Mouse (Mus musculus) C2C12 (cell line): ENCODE data around the gene Tmem131. TPM values are rescaled to one million over a fixed set of nuclear protein-coding genes. Genes with fewer than 3 reads are reported as not detected.

Experiments
- H3K27me3 ChIP-seq: one replicate; pipeline ENCODE4 v1.6.1; 2011; ENCODE audit not compliant: control insufficient read depth, insufficient read depth, insufficient read length
- H3K36me3 ChIP-seq: one replicate; pipeline ENCODE4 v1.6.1; 2011; ENCODE audit not compliant: control insufficient read depth, insufficient read depth
- H3K4me3 ChIP-seq: one replicate; pipeline ENCODE4 v1.5.1; 2011; ENCODE audit warnings: mild to moderate bottlenecking, control low read depth; ENCODE audit not compliant: poor library complexity, insufficient read depth, severe bottlenecking
- H3K79me2 ChIP-seq: one replicate; pipeline ENCODE4 v1.6.1; 2011; ENCODE audit not compliant: control insufficient read depth, insufficient read depth
- H3K79me3 ChIP-seq: one replicate; pipeline ENCODE4 v1.6.1; 2011; ENCODE audit warnings: low read depth, control low read depth
- H3ac ChIP-seq: one replicate; pipeline ENCODE3; 2011; ENCODE audit warnings: low read depth; ENCODE audit not compliant: control insufficient read depth, insufficient read length
- CEBPB ChIP-seq: IDR thresholded peaks from one replicate; pipeline ENCODE4 v1.6.1; 2011; ENCODE audit warnings: low read depth, mild to moderate bottlenecking, control low read depth, moderate library complexity
- CTCF ChIP-seq: IDR thresholded peaks from one replicate; pipeline ENCODE4 v1.5.1; 2011; ENCODE audit not compliant: control insufficient read depth, insufficient read depth, insufficient read length
- FOSL1 ChIP-seq: IDR thresholded peaks from one replicate; pipeline ENCODE4 v1.8.0; 2011; ENCODE audit warnings: mild to moderate bottlenecking, low read length; ENCODE audit not compliant: poor library complexity, insufficient read depth, severe bottlenecking
- MAX ChIP-seq: IDR thresholded peaks from one replicate; pipeline ENCODE4 v1.6.1; 2011; ENCODE audit warnings: mild to moderate bottlenecking, control low read depth
- MYOD1 ChIP-seq: IDR thresholded peaks from one replicate; pipeline ENCODE4 v1.6.1; 2011; ENCODE audit warnings: low read depth; ENCODE audit not compliant: control insufficient read depth, insufficient read length
- MYOG ChIP-seq: IDR thresholded peaks from one replicate; pipeline ENCODE4 v1.6.1; 2011; ENCODE audit not compliant: control insufficient read depth, insufficient read length; ENCODE audit errors: extremely low read depth
- USF1 ChIP-seq: IDR thresholded peaks from one replicate; pipeline ENCODE4 v1.6.1; 2011; ENCODE audit warnings: low read depth, mild to moderate bottlenecking, control low read depth, moderate library complexity
- polyA plus RNA-seq: library from polyadenylated mRNA; unstranded; fragments of >200 nt; fragmentation: generic; extraction: Trizol; gene quantifications from one replicate; pipeline ENCODE4 v1.2.1, GENCODE M21; 2012; ENCODE audit warnings: missing spikeins

Gene Tmem131
- polyA plus RNA-seq, 1 experiment = 12.9 TPM

GRCm38 (mm10) chr1:36924853-36925252 lies 18.6 kb downstream of the Tmem131 start:
- H3K79me2 ChIP-seq = peaks cover 99% of the 10 kb centered on the region

GRCm38 (mm10) chr1:36923911-36924310 lies 19.6 kb downstream of the Tmem131 start:
- no peak overlapping the region for H3ac ChIP-seq
- H3K4me3 ChIP-seq = no peak overlapping the region
- no peaks in the 10 kb centered on the region for H3K36me3 ChIP-seq
- TF ChIP-seq MYOD1 = no peak
- no peak for TF ChIP-seq FOSL1
- no peak for TF ChIP-seq MYOG
- no peak for TF ChIP-seq CTCF
- TF ChIP-seq USF1 = no peak
- TF ChIP-seq MAX = no peak
- TF ChIP-seq CEBPB = no peak
- H3K27me3 ChIP-seq = no peaks in the 10 kb centered on the region
- H3K79me2 ChIP-seq = peaks cover 99% of the 10 kb centered on the region
- peaks cover 56% of the 10 kb centered on the region for H3K79me3 ChIP-seq

More at GRCm38 (mm10) chr1:36924853-36925252, 18.6 kb downstream of the Tmem131 start:
- H3K79me3 ChIP-seq = peaks cover 61% of the 10 kb centered on the region
- H3K27me3 ChIP-seq = no peaks in the 10 kb centered on the region
- no peaks in the 10 kb centered on the region for H3K36me3 ChIP-seq
- TF ChIP-seq CTCF (no peak), MYOG (no peak), USF1 (no peak), CEBPB (no peak), FOSL1 (no peak), MYOD1 (no peak), MAX (no peak)
- H3ac ChIP-seq = no peak overlapping the region
- H3K4me3 ChIP-seq = no peak overlapping the region

DNA sequence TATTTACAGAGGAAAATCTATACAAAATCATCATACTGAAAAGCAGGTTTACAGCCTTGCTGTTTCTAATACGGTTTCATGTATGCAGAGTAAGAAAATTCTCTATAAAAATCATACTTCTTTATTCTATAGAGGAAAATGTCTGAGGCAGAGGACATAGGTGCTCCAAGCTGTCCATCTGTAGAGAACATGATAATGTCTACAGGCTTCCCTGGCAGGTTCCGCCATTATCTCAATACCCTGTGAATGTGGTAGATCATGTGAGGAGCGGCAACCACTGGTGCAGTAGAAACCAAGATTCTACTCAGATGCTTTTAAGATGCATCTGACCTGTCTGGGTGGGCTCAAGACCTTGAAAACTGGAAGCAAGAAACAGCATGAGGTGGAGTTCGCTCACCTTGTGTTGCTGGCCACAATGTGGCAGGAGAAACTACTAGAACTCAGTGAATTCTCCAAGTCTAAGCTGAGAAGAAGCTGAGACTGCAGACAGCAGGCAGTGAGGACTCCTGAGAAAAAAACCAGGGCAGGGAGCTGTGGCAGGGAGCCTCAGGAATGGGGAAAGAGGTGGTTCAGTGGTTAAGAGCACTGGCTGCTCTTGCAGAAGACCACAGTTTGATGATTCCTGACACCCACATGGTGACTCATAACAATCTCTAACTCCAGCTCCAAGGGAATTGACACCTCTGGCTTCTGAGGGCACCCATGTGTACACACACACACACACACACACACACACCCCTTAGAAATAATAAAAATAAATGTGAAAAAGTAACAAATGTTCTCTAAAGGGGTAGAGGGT lies 20.6 kb downstream of the Tmem131 start:
- no peak overlapping the region for H3ac ChIP-seq
- H3K27me3 ChIP-seq = no peaks in the 10 kb centered on the region
- H3K4me3 ChIP-seq = no peak overlapping the region
- peaks cover 51% of the 10 kb centered on the region for H3K79me3 ChIP-seq
- no peaks in the 10 kb centered on the region for H3K36me3 ChIP-seq
- H3K79me2 ChIP-seq = peaks cover 99% of the 10 kb centered on the region
- TF ChIP-seq CEBPB = no peak
- no peak for TF ChIP-seq MAX
- no peak for TF ChIP-seq FOSL1
- TF ChIP-seq USF1 = no peak
- TF ChIP-seq MYOG = no peak
- TF ChIP-seq CTCF = no peak
- no peak for TF ChIP-seq MYOD1

GRCm38 (mm10) chr1:36921614-36922393 lies 21.7 kb downstream of the Tmem131 start:
- H3K79me2 ChIP-seq = peaks cover 99% of the 10 kb centered on the region
- no peak overlapping the region for H3K4me3 ChIP-seq
- no peaks in the 10 kb centered on the region for H3K36me3 ChIP-seq
- no peaks in the 10 kb centered on the region for H3K27me3 ChIP-seq
- no peak for TF ChIP-seq MYOG
- TF ChIP-seq CEBPB = no peak
- TF ChIP-seq MYOD1 = no peak
- no peak for TF ChIP-seq CTCF
- TF ChIP-seq USF1 = no peak
- TF ChIP-seq MAX = no peak
- TF ChIP-seq FOSL1 = no peak
- no peak overlapping the region for H3ac ChIP-seq
- peaks cover 48% of the 10 kb centered on the region for H3K79me3 ChIP-seq

GRCm38 (mm10) chr1:36920726-36921125 lies 22.7 kb downstream of the Tmem131 start:
- Histone ChIP-seq H3K27me3 (no peaks in the 10 kb centered on the region), H3K4me3 (no peak overlapping the region), H3K79me3 (peaks cover 42% of the 10 kb centered on the region), H3K36me3 (no peaks in the 10 kb centered on the region), H3ac (no peak overlapping the region), H3K79me2 (peaks cover 99% of the 10 kb centered on the region)
- TF ChIP-seq MYOG (no peak), CTCF (no peak)
